In the genomic region with DNA sequence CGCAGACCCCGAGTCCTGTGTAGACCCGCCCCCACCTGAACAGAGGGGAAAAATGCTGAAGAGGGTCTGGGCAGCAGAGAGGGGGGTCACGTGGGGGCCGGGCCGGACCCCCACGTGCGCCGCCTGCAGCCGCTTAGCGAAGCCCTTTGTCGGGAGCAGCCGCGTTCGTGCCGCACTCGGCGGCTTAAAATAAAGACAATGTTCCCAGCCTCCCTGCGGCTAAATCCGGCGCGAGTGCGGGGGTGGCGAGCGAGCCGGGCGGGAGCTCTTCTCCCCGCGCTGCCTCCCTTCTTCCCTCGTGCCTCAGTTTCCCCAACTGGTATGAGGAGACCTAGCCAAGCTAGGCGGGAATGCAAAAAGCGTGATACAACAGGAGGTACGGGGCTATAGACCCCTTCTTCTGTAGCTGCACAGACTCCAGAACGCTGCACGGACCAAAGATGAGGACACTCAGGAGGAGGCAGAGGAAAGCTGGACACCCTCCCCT, we compare ENCODE assay signal across 9 mouse cellular contexts. TPM values are rescaled to one million over a fixed set of nuclear protein-coding genes. Genes with fewer than 3 reads are reported as not detected.
DNase-seq lines count a peak whose midpoint lies in the region; ATAC-seq and TF ChIP-seq lines count a peak whose summit lies in the region.
"Had no signal": no experiment of that assay in that cellular context is flagged by ENCODE, and none has a peak within 500 bp of the region (broad histone marks: within the 10 kb centered on the region; RNA-seq: fewer than 3 reads in every experiment).

No protein-coding gene starts in this region.

- H3K27ac ChIP-seq in heart, embryonic 11.5 days (ENCODE audit: low read depth, low read length): no peak overlapping the region
- peak overlapping the region; percentile 4; the same call in 1 of the 2 replicates for H3K27ac ChIP-seq in midbrain, embryonic 15.5 days

- TF ChIP-seq POLR2A in brain, embryonic 14.5 days (IDR thresholded peaks at IDR 0.05; ENCODE audit: borderline replicate concordance, extremely low read depth, insufficient read depth, insufficient read length, poor library complexity, severe bottlenecking): no peak

- peak overlapping the region; percentile 50 for H3K4me3 ChIP-seq in heart, embryonic 11.5 days (ENCODE audit: low read depth, low read length)
- peak overlapping the region; percentile 51 for H3K4me3 ChIP-seq in midbrain, embryonic 15.5 days

- no peaks in the 10 kb centered on the region for H3K36me3 ChIP-seq in heart, embryonic 11.5 days (ENCODE audit: control insufficient read depth, insufficient read depth, low read length)
- no peaks in the 10 kb centered on the region for H3K36me3 ChIP-seq in midbrain, embryonic 15.5 days (replicated peaks)

- H3K27me3 ChIP-seq in heart, embryonic 11.5 days (ENCODE audit: control insufficient read depth, insufficient read depth, low read length): peaks cover 5% of the 10 kb centered on the region; the same call in 1 of the 2 replicates
- H3K27me3 ChIP-seq in midbrain, embryonic 15.5 days (replicated peaks): peaks cover 2% of the 10 kb centered on the region; the same call in 1 of the 2 replicates

- WGBS in heart, embryonic 11.5 days (ENCODE audit: insufficient replicate concordance): under 1% methylated on average over 35 of the region's 35 CpGs
- WGBS in midbrain, embryonic 15.5 days: under 1% methylated on average over 35 of the region's 35 CpGs

- H3K9me3 ChIP-seq in heart, embryonic 11.5 days (replicated peaks; ENCODE audit: control insufficient read depth, low read length): no peaks in the 10 kb centered on the region
- H3K9me3 ChIP-seq in midbrain, embryonic 15.5 days: no peaks in the 10 kb centered on the region

- no peak for TF ChIP-seq CTCF in brain, embryonic 14.5 days (IDR thresholded peaks at IDR 0.05; ENCODE audit: borderline replicate concordance, extremely low read depth, insufficient read depth, insufficient read length)

- DNase-seq in heart, adult 11 months: no peak
- peak; percentile 73 for DNase-seq in brain, embryonic 14.5 days (ENCODE audit: low read depth)
- peak; percentile 63 to 71 for DNase-seq in frontal cortex, postnatal 25 days (ENCODE audit: low spot score in 2 of 2)
- peak; percentile 88 to 93 for DNase-seq in left cerebral cortex, adult 18-20 months (ENCODE audit: low spot score in 2 of 2)
- no peak for DNase-seq in spleen, postnatal 10 days (ENCODE audit: low spot score in 2 of 2)
- DNase-seq in cerebellum, adult 8-10 months: no peak

- 0 out of 2 replicates have a peak, but pooled peaks cover 6% of the 10 kb centered on the region for H3K4me1 ChIP-seq in heart, embryonic 11.5 days (ENCODE audit: control insufficient read depth, insufficient read depth, low read length)
- peaks cover 12% of the 10 kb centered on the region for H3K4me1 ChIP-seq in midbrain, embryonic 15.5 days

- H3K9ac ChIP-seq in heart, embryonic 11.5 days (ENCODE audit: low read depth, low read length): peak overlapping the region; percentile 62; the same call in 1 of the 2 replicates
- H3K9ac ChIP-seq in midbrain, embryonic 15.5 days: peak overlapping the region; percentile 70

- peak overlapping the region; percentile 91 for H3K4me2 ChIP-seq in heart, embryonic 11.5 days
- H3K4me2 ChIP-seq in midbrain, embryonic 15.5 days: peak overlapping the region; percentile 96

- ATAC-seq in heart, embryonic 11.5 days (replicated peaks; ENCODE audit: insufficient number of reproducible peaks, low FRiP score, low TSS enrichment): no peak
- ATAC-seq in midbrain, embryonic 15.5 days (replicated peaks): peak; percentile 76

RNA-seq across cellular contexts. Expression of gene Chrm1, which starts 1.7 kb away (rescaled TPM):
- polyA plus RNA-seq in heart, embryonic 11.5 days (2014; fragmentation: Nextera tagmentation; extraction: Ambion mirVana): 0.06 TPM in 1 of 2 replicates, not detected in the other
- 1.5 and 2.5 TPM in 2 replicates for polyA plus RNA-seq in brain, embryonic 14.5 days (2012; rRNA removed)
- total RNA-seq in left cerebral cortex, adult 18-20 months (2021): 100 to 1,000 TPM; 141 to 144 TPM
- polyA plus RNA-seq in midbrain, embryonic 15.5 days (2015; fragmentation: Nextera tagmentation; extraction: Ambion mirVana): 0.81 and 0.86 TPM in 2 replicates

RNA-seq across cellular contexts. Expression of gene Slc22a6, which starts 44.0 kb away (rescaled TPM):
- polyA plus RNA-seq in heart, embryonic 11.5 days (2014; fragmentation: Nextera tagmentation; extraction: Ambion mirVana): not detected in 2 replicates
- 12.2 and 13.2 TPM in 2 replicates for polyA plus RNA-seq in brain, embryonic 14.5 days (2012; rRNA removed)
- 1 to 10 TPM; 9.1 to 9.4 TPM for total RNA-seq in left cerebral cortex, adult 18-20 months (2021)
- polyA plus RNA-seq in midbrain, embryonic 15.5 days (2015; fragmentation: Nextera tagmentation; extraction: Ambion mirVana): 15.3 and 19.7 TPM in 2 replicates
- polyA plus RNA-seq: large intestine, adult 2 months had no signal

Comparison
In these comparisons a context has a peak if more than half of its experiments do, and no peak if none do; other contexts are left out.
1. DNase-seq: peak in brain, embryonic 14.5 days (single experiment), frontal cortex, postnatal 25 days (2 of 2) and left cerebral cortex, adult 18-20 months (2 of 2); none in heart, adult 11 months (single experiment), spleen, postnatal 10 days (0 of 2) and cerebellum, adult 8-10 months (single experiment).
2. RNA of gene Slc22a6, which starts 44.0 kb away (polyA plus RNA-seq): 15.3 to 19.7 TPM in midbrain, embryonic 15.5 days and 12.2 to 13.2 TPM in brain, embryonic 14.5 days; not detected in heart, embryonic 11.5 days; every median in the first group is over 10 times any median in the second.